Mouse (Mus musculus) olfactory bulb, adult 2 months (tissue): ENCODE results near the gene Cadm4.

Source experiments
- CTCF ChIP-seq: fragments of 200-500 bp; IDR thresholded peaks from 2 replicates; pipeline ENCODE4 v1.5.1; 2012; ENCODE audit warnings: low read depth, mild to moderate bottlenecking, low read length, moderate library complexity; ENCODE audit not compliant: insufficient read depth
- POLR2A ChIP-seq: fragments of 200-500 bp; IDR thresholded peaks from 2 replicates; pipeline ENCODE4 v1.6.1; 2012; ENCODE audit warnings: mild to moderate bottlenecking, low read depth, low read length, moderate library complexity; ENCODE audit not compliant: insufficient read depth

GRCm38 (mm10) chr7:24442313-24442712 is 39.5 kb upstream of the Cadm4 start:
- TF ChIP-seq CTCF (no peak), POLR2A (no peak)
